Mouse (Mus musculus): Measurements from ENCODE around the gene Cdh8.
"Not testable (repeated sequence)": the region's sequence is repeated elsewhere in the genome, so short reads cannot be mapped to it uniquely, and the experiment has no call there.

Gene Cdh8

DNA sequence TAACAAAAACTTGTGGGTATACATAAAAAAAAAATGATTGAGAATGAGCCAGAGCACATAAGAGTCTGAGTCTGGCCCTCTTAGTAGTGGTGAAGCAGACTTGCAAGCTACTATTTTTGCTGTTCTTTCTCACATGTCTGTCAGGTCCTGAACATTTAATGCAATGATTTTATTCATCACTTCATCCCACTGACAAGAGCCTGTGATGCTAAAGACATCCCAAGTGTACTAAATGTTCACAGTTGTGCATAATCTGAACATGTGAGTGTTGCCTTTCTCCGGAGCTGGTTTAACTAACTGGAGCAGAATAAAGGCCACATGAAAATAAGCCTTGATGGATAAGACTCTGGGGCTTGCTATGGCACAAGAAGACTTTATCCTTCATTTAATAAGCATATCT lies 131.2 kb downstream of the Cdh8 start:
- in situ Hi-C loops (cut with MboI; ENCODE audit: unreplicated experiment in 2 of 2): no loop called here

DNA sequence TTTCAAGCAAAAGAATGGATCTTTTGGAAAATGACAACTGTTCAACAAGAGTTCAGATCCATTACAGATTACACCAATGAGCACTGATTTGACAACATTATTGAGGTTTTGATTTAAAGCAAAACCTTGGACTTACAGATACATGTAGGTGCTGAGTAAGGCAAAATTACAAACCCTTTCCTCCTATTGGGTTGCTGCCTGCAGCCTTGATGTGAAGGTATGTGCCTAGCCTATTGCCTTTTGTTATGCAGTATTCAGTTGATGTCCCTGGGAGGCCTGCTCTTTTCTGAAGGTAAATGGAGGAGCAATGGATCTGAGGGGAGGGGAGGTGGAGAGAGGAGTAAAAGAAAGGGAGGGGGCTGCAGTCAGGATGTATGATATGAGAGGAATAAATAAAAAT lies 135.9 kb downstream of the Cdh8 start:
- in situ Hi-C loops (cut with MboI; ENCODE audit: unreplicated experiment in 2 of 2): no loop called here

DNA sequence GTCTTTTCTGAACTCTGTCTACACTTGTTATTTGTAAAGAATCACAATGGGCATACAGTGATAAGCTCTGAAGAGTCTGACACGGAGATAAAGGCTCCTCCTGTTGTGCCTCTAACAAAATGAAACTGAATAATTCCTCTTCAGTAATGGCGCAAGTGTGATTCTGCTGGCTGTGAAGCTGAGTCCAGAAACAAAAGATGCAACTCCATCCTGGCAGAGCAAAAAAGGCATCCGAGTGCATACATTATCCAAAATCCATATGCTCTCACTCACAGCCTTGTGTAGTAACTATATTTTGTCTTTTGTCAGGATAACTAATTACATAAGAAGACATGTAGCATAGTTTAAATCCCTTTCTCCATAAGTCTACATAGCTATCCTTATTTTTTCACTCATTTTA lies 149.1 kb downstream of the Cdh8 start:
- in situ Hi-C loops (cut with MboI; ENCODE audit: unreplicated experiment in 2 of 2): no loop called here

DNA sequence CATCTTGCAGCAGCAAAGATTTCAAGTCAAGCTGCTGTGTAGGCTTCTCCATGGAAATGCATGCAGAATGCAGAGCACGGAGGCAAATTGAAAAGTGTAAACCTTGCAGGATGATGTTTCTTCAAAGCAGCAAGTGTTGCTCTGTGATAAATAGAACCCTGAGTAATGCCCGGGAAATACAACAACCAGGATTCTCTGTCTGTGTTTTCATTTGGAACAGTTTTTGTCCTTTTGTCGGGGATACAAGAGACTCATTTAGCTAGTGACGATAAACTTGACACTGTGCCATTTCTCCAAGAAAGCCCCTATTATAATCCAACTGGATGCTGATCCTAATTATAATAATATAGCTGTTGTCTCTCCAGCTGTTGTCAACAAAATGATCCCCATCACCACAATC lies 181.9 kb downstream of the Cdh8 start:
- in situ Hi-C loops (cut with MboI; ENCODE audit: unreplicated experiment in 2 of 2): no loop called here

DNA sequence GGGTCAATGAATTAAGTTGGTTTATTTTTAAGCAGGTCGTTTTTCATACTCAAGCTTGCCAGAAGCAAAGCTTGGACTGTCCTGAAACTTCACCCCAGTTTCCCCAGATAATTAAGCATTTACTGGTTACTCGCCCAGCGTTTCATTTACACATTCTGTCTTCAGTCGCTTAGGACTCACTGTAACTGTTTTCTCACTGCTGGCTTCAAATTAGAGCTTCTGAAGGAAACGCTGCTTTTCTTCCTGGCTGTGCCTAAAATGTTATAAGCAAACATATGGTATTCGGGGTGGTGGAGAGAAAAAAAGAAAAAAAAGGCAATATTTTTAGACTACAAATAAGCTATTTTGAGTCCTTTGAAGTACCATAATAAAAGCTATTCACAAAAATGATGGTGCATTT lies 192.6 kb downstream of the Cdh8 start:
- in situ Hi-C loops (cut with MboI; ENCODE audit: unreplicated experiment in 2 of 2): no loop called here

DNA sequence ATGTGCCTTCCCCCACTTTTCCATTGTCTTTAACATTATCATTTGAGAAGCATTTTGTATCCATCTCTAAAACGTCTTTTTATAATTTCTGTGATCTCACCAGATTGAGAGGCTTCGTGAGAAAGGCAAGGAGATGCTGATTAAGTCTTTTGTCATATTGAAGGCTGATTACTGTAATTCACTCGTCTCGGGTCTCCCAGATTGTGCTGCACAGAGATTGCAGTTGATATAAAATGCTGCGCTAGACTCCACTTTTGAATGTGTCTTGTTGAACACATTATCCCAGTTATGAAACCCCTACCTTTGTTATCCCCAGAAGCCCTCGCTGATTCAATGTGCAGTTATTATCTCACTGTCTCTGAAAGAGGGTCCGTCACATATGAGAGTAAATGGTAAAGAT lies 211.1 kb downstream of the Cdh8 start:
- in situ Hi-C loops (cut with MboI; ENCODE audit: unreplicated experiment in 2 of 2): no loop called here

DNA sequence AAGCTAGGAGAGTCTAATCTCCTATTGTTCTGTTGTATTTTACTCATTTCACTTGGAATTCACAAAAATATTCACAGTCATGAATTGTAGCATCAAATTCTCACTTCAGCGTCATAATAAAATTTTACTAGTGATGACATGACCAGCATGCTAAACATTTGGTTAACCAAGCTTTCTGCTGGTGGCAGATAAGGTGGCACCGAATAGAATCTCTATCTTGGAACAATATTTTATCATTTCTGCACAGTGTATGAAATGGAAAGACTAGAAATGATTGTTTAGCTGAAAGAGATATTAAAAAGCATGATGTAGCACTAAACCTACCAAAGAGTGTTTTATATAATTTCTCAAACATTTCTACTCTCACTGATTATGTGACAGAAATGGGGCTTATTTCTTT lies 225.6 kb downstream of the Cdh8 start:
- in situ Hi-C loops (cut with MboI; ENCODE audit: unreplicated experiment in 2 of 2): no loop called here

DNA sequence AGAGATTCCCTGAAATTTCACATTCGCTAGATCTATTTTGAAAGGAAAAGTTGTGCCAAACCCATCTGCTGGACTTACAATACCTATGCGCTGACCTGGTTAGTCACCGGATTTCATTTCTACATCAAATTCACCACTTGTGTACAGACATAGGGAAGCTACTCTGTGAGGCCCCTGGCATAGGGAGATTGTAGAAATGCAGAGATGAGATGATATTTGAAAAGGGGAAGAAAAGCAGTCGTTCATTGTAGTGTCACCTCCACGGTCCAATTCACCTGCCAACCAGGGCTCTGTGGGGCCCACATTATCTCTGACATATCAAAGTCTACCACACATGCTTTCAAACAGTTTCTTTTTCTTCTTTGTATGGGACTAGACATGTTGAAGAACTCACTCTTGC lies 229.4 kb downstream of the Cdh8 start:
- in situ Hi-C loops (cut with MboI; ENCODE audit: unreplicated experiment in 2 of 2): no loop called here

DNA sequence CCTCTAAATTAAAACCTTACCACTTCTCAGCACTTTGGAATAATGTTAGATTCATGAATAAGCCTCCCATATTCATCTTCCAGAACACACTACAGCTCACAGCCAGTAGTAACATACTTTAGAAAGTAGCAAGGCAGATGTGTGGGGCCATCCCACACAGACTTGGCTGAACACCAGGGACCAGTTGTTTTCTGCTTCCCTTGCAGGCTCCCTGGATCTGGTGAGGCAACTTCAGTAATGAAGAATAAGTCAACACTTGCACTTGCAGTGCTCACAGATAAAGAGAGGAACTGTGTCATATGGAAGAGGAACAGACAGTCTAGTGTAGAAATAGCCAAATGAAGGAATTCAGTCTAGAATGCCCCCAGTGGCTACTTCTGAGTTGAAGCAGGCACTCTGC lies 232.1 kb downstream of the Cdh8 start:
- in situ Hi-C loops (cut with MboI; ENCODE audit: unreplicated experiment in 2 of 2): no loop called here

DNA sequence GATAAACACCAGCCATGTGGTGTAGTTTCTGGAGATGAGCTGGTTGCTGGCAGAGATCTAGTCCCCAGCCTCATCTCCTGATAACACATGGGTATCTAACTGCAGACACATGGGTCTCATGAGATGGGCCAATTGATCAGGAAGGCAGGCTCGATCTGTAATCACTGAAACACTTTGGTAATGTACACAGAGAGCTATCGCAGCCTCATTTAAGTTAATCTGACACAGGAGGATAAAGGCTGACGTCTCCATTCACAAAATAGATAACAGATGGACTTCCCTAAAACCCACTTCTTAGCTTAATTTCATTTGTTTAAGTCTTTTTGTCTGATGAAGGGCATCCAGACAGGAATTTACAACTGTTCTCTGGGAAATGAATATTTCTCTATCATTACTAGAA lies 249.3 kb downstream of the Cdh8 start:
- in situ Hi-C loops (cut with MboI; ENCODE audit: unreplicated experiment in 2 of 2): no loop called here

DNA sequence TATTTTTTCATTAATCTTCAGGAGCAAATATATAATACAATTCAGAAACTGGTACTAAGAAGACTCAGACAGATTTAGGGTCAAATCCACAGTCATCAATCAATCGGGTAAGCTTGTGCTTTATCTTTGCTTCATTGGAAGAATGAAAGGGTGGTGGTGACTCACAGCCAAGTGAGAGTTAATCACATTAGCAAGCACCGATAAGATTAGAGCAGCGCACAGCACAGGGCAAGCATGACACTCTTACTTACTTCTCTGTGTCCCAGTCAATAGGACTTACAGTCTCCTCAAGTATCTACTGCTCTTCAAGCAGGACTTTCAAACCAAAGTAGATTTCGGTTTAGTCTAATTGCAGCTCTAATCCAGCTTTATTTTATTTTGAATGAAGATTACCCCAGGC lies 254.6 kb downstream of the Cdh8 start:
- in situ Hi-C loops (cut with MboI; ENCODE audit: unreplicated experiment in 2 of 2): no loop called here

DNA sequence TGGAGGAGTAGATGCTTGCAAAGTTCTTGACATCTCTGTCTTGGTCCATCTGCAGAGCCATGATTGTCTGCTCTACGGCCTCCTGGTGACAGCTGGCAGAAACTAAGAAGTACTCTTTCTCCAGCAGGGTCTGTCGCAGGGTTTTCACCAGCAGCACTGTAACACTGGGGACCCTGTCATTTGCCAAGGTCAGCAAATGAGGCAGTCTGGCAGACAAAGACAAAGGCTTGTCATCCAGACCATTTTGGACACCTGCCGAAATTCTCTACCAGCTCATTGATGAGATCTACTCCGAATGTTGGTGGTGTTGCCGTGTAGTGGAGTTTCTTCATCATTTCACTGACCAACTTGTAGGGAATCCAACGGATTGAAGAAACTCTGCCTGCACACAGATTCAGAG lies 270.8 kb downstream of the Cdh8 start:
- in situ Hi-C loops (cut with MboI; ENCODE audit: unreplicated experiment in 2 of 2): no loop called here

DNA sequence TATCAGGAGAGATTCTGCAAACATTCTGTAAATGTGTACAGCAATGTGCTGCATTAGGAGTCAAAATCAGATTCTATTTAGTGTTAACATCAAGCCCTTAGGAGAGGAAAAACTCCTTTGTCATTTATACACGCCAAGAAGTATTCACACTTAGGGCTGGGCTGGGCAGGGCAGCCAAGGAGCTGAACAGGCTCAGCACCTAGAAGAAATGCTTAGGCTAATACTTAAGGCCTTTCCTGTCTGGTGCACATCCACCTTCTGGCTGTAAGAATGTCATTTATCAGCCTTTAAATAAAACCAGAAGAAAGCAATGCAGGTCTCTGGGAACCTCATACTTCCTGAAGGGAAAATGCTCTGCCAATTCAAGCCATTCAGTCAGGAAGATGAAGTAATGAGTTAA lies 271.5 kb downstream of the Cdh8 start:
- in situ Hi-C loops (cut with MboI; ENCODE audit: unreplicated experiment in 2 of 2): not testable (repeated sequence)

DNA sequence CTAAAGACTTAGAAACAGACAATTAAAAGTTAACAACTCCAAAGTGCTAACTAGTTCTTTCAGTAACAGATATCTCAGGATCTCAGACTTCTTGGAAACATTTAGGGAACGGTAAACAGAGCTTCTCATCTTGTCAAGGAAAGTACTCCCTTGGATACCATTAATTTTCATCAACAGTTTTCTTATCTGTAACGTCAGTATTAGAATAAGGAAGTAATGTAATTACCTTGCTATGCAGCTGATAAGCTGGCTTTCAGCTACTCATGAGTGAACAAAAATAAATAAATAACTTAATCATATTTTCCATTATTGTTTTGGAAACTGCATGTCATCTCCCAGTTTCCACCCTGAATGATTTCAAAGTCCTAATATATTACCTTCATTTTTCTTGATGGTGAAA lies 317.8 kb downstream of the Cdh8 start:
- in situ Hi-C loops (cut with MboI; ENCODE audit: unreplicated experiment in 2 of 2): no loop called here

DNA sequence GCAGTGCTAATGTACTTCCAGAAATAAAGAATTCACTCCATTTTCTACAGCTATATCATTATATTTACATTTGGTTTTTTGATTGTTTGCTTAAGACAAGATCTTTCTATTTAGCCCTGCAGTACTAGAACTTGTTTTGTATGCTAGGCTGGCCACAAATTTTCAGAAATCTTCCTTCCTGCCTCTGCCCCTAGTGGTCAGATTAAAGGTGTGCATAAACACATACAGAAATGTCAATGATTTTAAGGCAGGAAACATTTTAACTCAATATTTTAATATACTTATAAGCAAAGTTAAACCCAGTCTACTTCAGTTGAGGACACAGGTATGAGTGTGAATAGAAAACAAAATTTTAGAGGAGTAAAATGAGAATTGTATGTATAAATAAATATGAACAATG lies 364.9 kb downstream of the Cdh8 start:
- in situ Hi-C loops (cut with MboI; ENCODE audit: unreplicated experiment in 2 of 2): no loop called here

DNA sequence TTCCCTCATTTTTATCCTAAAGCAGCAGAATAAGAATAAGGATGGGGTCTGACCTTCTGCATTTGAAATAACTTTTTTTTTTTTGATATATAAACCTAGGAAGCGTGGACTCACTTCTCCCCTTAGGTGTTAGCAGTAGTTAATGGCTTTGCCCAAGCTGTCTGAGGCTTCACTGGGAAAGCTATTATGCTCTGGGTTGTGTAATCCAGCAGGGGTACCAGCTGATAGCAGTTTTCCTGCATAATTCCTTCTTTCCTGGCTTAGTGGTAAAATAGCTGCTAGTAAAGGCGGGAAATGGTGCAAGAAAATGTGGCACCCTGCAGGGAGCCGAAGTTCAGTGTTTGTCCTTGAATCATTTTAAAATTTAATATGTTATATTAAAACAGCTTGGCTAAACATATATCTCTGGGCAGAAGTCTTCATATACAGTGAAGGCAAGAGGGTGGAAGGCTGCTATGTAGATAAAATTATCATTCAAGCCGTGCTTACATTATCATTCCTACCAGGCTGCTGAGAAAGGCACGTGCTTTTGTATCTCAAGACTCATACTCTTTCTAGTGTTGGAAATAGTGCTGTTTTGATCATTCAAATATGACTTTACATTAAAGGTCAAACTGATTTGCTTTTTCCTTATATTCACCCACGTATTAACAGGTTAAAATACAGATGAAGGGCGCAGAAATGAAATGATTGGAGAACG lies 367.5 kb downstream of the Cdh8 start:
- in situ Hi-C loops (cut with MboI; ENCODE audit: unreplicated experiment in 2 of 2): no loop called here

DNA sequence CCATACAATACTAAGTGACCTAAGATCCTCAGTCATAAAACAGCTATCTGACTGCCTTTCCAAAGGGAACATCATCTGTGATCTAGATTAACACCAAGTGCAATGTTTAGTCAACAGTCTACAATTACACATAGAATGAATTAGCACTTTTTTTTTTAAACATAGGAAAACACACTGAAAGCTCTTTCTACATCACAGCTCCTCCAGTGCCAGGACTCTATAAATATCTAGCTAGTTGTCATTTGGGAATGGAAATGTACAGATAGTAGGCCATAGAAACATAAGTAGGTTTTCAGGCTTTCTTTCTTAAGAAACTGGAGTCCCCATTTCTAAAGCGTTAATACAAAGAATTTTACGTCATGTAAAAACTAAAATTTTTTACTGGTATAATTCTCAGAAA lies 375.8 kb downstream of the Cdh8 start:
- in situ Hi-C loops (cut with MboI; ENCODE audit: unreplicated experiment in 2 of 2): no loop called here

DNA sequence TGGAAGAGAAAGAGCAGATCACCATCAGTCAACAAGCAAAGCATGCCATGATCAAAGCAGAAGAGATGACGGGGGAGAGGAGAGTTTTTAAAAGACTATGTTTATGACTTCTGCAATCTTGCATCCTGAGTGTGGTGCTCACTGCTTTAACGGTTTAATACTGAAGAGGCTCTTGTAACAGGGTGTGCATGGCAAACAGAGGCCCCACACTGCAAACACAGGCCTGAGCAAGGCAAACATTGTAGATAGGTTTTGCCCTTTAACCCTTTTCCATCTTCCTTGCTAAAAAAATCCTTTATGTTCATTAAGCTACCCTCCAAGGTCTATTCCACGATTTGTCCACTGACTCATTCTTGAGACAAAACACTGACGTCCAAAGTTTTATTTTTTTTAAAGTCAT lies 385.2 kb downstream of the Cdh8 start:
- in situ Hi-C loops (cut with MboI; ENCODE audit: unreplicated experiment in 2 of 2): no loop called here
